Mouse (Mus musculus): ENCODE measurements around the gene Radil. TPM values are rescaled to one million over a fixed set of nuclear protein-coding genes. Genes with fewer than 3 reads are reported as not detected.

The Radil gene
- 4.2 and 5.5 TPM in 2 replicates for polyA plus RNA-seq (2021; fragmentation: Nextera tagmentation)
- long read RNA-seq, experiment 1, partial matches to known transcripts, result 4 of 9 reads
- long read RNA-seq, experiment 1, other reads (novel, unspliced or antisense), result 0 of 9 reads
- long read RNA-seq, experiment 2, transcript Radil-201 (15 exons, 3,700 nt), result major isoform, 25 of 47 reads
- long read RNA-seq, experiment 2, partial matches to known transcripts, result 10 of 47 reads
- long read RNA-seq, experiment 2, other reads (novel, unspliced or antisense), result 6 of 47 reads

DNA sequence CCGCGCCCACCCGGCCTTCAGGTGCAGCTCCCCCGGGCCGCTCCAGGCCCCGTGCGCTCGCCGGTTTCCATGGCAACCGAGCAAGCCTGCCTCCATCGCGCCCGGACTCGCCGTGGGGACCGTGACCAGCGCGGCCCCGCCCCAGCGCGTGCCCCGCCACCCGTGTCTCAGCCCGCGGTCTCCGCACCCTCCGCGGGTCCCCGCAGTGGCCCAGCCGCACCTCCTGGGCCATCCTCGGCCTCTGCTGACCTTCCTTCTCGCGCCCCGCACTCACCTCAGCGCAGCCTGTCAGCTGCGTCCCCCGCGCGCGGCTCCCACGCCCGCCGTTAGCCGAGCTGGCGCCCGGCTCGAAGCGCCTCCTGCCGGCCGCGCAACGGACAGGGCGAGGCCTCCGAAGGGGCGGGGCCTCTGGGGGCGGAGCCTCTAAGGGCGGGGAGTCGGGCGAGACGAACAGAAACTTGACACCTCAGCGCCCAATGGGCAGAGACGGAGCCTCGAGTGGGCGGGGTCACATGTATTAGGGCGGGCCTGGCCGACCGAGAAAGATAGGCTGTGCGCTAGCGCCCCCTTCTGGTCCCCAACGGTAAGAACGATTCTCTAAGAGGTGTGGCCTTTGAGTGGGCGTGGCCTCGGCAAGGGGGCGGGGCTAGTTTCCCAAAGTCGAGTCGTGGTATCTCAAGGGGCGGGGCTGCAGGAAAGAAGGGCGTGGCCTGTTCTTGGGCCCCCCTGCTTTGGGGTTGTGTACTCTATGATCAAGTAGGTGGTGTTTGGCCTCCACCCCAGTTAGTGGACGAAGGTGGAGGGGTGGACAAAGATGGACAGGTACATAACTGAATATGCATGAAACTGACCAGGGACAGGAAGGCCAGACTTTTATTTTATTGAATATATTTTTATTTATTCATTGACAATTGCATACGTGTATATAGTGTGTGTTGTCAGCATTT lies at the start of gene Radil:
Radil (minus strand) TSS at position 393 of the 947 bp plus-strand sequence.

DNA sequence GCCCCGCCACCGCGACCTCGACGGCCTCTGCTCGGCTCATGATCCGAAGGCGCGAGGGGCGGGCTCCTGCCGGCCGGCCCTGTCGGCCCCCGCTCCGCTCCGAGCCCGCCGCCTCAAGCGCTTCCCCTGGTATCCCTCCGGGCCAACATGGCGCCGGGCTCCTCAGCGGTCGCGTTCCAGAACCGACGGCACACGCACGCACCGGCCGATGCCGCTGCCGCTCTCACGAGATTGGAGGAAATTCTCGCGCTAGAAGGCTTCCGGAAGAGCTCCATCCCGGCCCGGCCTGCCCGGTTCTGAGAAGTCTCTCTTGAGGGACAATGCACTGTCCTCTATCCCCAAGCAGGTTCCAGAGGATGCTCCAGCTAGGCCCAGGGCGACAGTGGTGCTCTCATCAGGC lies 21.0 kb downstream of the Radil start, which contains the start of gene Papolb:
Papolb (minus strand) TSS at position 162 of the 400 bp plus-strand sequence.

DNA sequence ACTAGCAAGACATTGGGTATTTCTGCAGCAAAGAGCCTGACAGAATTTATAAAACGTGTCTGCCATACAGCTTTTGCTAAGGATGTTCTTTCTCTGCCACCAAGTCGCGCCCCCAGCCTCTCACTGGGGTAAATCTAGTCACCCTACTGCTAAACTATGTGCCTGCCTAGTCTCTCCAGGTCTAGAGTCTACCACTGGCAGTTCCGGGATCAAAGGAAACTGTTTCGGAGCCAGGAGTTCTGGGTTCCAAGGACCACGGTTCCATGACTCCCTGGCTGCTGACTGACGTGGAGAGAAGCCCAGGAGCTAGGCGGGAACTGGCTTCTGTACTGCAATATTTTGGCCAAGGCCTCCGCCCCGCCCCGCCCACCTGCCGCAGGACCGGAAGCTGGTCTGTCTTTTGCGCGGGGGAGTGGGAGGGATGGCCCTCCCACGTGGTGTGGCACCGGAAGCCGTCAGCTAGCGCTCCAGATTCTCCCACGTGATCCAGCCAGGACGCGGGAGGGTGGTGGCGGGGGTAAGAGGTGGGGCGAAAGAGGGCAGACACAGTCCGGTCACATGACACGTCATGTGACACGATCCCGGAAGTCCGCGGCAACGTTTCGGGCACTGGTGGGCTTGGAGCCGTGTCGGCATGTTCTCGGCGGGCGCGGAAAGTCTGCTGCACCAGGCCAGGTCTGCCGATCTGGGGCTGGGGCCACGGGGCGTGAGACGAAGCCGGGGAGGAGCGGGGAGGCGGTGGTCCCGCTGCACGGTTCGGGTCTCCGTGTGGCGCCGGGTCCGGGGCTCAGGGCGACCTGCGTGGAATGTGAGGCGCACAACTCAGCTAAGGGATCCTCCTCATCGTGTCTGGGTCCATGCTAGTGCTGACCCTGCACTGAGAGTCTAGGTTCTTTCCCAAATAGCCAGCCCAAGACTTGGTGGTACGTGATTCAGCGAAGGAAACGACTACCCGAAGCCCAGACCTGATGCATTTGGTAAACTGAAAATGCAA lies 87.1 kb downstream of the Radil start, which contains the start of gene Ap5z1:
Ap5z1 (plus strand) TSS at position 484 of the 994 bp plus-strand sequence.

Other genes with a start within 250 kb of the Radil start
- 2.1 and 2.7 TPM in 2 replicates for gene Foxk1, start 149.6 kb downstream of the Radil start, polyA plus RNA-seq (2021; fragmentation: Nextera tagmentation)
- 8.5 and 8.6 TPM in 2 replicates for gene Ap5z1, start 87.2 kb downstream of the Radil start, polyA plus RNA-seq (2021; fragmentation: Nextera tagmentation)
- 0.06 TPM in 1 of 2 replicates, not detected in the other for gene Papolb, start 21.0 kb downstream of the Radil start, polyA plus RNA-seq (2021; fragmentation: Nextera tagmentation)
- 168 and 183 TPM in 2 replicates for gene Mmd2, start 57.7 kb upstream of the Radil start, polyA plus RNA-seq (2021; fragmentation: Nextera tagmentation)
- gene Wipi2, start 76.6 kb upstream of the Radil start, polyA plus RNA-seq (2021; fragmentation: Nextera tagmentation), result 34.1 and 34.9 TPM in 2 replicates
- 18.7 and 32.0 TPM in 2 replicates for gene Slc29a4, start 141.4 kb upstream of the Radil start, polyA plus RNA-seq (2021; fragmentation: Nextera tagmentation)

Measured in layer of hippocampus, adult 6 months (tissue).